Mouse (Mus musculus) adrenal gland, postnatal 14 days (tissue): ENCODE results near the gene Cdh26. TPM values are rescaled to one million over a fixed set of nuclear protein-coding genes. Genes with fewer than 3 reads are reported as not detected.

Experiments
- DNase-seq: peaks from one replicate; pipeline ENCODE4 v3.0.0; 2021; ENCODE audit warnings: mixed read lengths
- total RNA-seq: library from RNA; stranded (reverse); gene quantifications from 2 replicates; pipeline ENCODE4 v1.2.3, GENCODE M21; 2021

The Cdh26 gene
- total RNA-seq, 1 experiment from 2014 or later = not detected

DNA sequence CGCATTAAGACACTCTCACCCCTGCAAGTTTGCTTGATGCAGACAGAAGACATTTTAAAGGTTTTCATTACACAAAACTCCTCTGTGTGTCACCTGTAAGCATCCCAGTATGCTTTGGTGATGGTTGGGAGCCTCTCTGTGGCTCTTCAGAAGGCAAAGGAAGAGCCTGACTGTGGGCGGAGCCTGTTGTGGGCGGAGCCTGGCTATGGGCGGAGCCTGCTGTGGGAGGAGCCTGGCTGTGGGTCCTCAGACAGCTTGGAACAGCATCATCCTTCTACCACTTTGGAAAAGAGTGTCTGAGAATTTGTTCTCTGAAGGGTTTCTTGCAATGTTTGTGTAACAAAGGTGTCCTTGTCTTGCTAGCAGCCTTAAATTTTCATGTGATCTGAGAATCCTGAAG, 82.7 kb downstream of the Cdh26 start:
- DNase-seq = no peak

DNA sequence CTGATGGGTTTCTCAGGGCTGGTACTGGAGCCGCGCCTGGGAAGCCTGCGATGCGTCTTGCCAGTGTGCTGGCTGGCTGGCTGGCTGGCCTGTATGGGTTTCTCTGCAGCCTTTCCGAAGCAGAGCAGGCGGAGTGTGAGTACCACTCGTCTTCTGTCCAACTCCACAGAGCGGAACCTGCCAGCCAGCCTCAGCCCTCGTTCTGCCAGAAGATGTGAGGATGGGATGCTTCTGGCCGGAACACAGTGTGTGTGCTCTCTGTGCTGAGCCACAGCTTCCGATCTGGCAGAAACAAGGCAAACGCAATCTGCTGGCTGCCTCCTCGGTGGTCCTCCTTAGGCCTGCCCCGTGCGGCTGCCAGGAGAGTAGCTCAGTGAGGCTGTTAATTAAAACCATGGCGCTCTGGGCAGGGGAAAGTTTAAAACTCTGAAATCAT, 83.3 kb downstream of the Cdh26 start:
- no peak for DNase-seq

DNA sequence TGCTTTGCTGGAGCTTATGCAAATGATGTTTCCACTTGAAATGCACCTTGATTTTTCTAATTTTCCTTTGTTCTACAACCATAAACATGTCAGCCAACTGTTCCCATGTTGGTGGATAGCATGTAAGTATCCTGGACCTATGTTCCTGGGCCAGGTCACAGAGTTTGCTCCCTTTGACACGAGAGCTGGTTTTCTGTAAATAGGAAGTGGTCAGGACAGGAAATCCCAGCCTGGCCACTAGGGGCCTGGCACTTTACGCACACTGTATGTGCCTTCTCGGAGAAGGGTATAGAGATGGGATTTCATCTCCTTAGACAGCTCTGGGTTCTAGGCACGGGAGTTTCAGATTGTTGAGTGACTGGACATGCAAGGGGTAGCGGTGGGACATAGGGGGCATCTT, 86.1 kb downstream of the Cdh26 start:
- no peak for DNase-seq

DNA sequence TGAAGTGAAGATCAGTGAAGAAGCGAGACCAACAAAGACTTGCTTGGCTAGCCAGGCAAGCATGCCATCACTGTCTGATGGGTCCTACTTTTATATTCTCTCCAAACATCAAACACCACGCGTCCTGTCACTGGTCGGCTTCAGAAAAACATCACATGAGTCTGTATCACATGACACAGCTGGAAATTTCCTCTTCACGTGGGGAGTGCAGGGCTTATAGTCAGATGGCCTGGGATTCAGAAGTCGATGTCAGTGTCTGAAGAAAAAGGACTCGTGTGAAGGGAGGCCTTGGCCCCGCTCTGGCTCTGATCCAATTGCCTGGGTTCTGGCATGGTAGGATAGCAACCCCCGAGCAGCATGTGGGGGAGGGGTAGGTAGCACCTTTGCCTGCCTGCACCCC, 86.6 kb downstream of the Cdh26 start:
- DNase-seq = no peak

DNA sequence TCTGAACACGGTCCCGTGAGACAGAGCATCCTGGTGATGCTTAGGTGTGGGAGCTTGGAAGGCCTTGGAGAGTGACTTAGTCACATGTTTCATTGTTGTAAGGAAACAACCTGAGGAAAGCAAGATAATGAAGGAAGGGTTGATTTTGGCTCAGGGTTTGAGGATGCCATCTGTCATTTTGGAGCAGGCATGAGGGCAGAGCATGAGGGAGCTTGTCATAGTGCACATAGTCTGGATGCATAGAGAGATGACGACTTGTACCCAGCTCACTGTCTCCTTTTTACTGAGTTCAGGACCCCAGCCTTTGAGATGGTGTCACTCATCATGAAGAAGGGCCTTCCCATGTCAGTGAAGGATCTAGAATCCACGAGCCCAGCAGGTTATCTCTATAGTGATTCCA, 89.0 kb downstream of the Cdh26 start:
- no peak for DNase-seq

DNA sequence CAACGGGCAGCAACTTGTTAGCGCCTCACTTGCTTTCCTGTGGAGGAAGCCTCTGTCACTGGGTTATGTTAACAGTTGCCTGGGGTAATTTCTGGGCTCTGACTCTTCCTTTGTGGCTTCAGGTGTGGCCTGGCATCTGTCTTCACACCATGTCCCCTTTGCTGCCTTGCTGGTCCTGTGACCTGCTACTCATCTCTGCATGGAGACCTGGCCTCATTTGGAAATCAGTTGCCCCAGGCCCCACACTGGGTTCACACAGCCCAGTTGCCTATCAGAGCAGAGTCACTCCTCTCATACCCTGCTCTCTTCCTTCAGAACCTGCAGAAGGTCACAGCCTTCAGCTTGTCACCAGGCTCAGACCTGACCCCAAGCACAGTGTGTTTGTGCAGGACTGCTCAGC, 89.9 kb downstream of the Cdh26 start:
- no peak for DNase-seq

DNA sequence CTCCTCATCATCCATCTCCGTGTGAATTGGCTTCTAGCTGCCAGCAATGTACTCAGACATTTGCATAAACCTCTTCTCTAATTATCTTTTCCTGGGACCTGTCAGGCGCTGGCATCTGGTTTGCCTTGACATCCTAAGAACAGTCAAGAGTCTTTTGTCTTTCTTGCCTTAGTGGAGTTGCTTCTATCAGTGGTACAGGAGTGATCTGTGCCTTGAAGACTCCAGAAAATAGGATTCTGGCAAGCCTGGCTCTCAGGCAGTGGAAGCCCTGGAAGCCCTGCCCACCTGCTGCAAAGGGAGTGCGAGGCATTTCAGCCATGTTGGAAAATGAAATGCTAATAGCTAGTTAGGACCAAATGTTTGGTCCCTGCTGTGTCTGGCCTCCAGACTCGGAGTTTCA, 92.0 kb downstream of the Cdh26 start:
- DNase-seq = no peak

DNA sequence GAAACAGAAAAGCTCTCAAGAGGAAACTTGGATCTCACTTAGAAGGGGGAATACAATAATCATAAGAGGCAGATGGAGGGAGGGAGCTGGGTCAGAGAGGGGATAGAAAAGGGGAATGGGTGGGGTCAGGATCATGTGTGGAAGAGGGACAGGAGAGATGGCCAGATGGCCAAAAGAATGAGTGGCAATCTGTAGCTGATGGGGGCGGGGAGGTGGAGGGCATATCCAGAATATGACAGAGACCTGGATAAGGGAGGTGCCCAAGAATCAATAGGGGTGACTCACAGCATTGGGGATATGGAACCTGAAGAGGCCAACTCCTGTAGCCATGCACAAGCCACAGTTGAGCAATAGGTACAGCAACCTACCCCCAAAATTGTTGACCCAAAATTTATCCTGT, 92.5 kb downstream of the Cdh26 start:
- no peak for DNase-seq

DNA sequence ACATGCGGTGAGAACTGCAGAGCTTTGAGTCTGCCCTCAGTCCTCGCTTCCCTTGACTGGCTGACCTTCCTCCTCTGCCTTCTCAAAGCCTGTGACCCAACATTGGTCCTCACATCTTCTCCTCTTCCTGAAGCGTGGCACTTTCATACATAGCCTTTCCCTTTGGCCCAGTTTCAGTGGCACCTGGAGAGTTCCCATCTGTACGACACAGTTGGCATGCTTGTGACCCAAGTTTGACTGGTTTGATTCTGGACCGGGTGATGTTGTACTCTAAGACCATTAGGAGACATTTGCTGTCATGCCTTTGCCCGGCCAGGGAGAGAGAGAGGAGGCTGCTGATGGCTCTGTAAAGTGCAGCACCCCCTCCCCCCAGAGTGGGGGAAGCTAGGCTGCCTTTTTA, 96.4 kb downstream of the Cdh26 start:
- no peak for DNase-seq

DNA sequence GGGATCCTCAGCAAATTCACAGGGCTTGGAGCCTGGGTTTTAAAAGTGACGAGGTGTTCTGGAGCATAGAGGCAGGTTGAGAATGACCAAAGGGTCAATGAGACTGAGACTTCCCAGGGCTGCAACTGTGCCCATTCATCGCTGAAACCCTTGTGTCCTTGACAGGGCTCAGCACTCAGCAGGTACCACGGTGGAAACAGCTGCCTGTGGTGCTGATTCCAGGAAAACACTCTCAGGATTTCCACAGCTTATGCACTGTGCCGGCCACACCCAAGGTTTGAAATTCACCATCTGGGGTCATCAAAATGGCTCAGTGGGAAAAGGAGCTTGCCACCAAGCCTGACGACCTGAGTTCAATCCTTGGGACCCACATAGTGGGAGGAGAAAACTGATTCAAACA, 100.9 kb downstream of the Cdh26 start:
- no peak for DNase-seq

DNA sequence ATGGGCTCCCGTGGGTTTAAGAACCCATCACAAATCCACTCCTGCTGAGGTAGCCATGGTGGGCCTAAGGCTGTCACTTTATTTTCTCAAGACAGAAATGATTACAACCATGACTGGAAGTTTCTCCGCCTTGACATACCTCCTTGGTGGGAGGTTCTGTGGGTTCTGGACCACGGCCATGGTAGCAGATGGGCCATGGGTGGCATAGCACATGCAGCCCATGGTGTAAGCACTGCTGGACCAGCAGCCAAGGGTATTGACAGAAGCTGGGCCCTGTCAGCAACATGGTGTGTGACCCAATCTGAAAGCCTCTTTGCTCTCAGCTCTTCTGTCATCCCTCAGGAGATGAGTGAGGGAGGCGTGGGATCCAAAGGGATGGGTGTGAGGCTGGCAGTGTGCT, 106.2 kb downstream of the Cdh26 start:
- no peak for DNase-seq

Other genes with a start within 250 kb of the Cdh26 start
- gene Sycp2, start 22.8 kb upstream of the Cdh26 start, total RNA-seq = 0.15 TPM in 1 of 2 replicates, not detected in the other
- 7.2 and 8.3 TPM in 2 replicates for gene Ppp1r3d, start 16.1 kb upstream of the Cdh26 start, total RNA-seq
- 4.8 and 5.3 TPM in 2 replicates for gene Fam217b, start 16.0 kb upstream of the Cdh26 start, total RNA-seq